Mouse (Mus musculus) heart, postnatal 0 days (tissue): ENCODE measurements around the gene Slfn14. TPM values are rescaled to one million over a fixed set of nuclear protein-coding genes. Genes with fewer than 3 reads are reported as not detected.
"Not testable (repeated sequence)": the region's sequence is repeated elsewhere in the genome, so short reads cannot be mapped to it uniquely, and the experiment has no call there.

ENCODE experiments used
- ATAC-seq: fragments of 200-750 bp; cut with Nextera tagmentation; 2 replicates; pipeline ENCODE4 v1.8.0; 2017; ENCODE audit warnings: low read depth, moderate number of reproducible peaks, moderate library complexity; ENCODE audit not compliant: insufficient read depth
- DNase-seq: peaks from one replicate; pipeline ENCODE4 v3.0.0-alpha.2; 2016; ENCODE audit warnings: low spot score
- H3K27ac ChIP-seq: fragments of 300-500 bp; sonication (generic); 2 replicates; pipeline ENCODE4 v1.5.1; 2014; ENCODE audit warnings: low read depth, mild to moderate bottlenecking
- H3K27me3 ChIP-seq: fragments of 300-500 bp; sonication (generic); 2 replicates; pipeline ENCODE4 v1.6.1; 2014; ENCODE audit warnings: low read length, mixed read lengths; ENCODE audit not compliant: control insufficient read depth, insufficient read depth
- H3K36me3 ChIP-seq: fragments of 300-500 bp; sonication (generic); replicated peaks from 2 replicates; pipeline ENCODE4 v1.6.1; 2014; ENCODE audit warnings: low read length, mixed read lengths; ENCODE audit not compliant: control insufficient read depth, insufficient read depth
- H3K4me1 ChIP-seq: fragments of 300-500 bp; sonication (generic); 2 replicates; pipeline ENCODE4 v1.6.1; 2014; ENCODE audit warnings: antibody characterized with exemption; ENCODE audit not compliant: control insufficient read depth, insufficient read depth
- H3K4me2 ChIP-seq: fragments of 300-500 bp; sonication (generic); 2 replicates; pipeline ENCODE4 v1.6.1; 2014; ENCODE audit warnings: low read depth, mild to moderate bottlenecking, low read length, moderate library complexity
- H3K4me3 ChIP-seq: fragments of 300-500 bp; sonication (generic); 2 replicates; pipeline ENCODE4 v1.5.1; 2014; ENCODE audit warnings: low read depth, low read length
- H3K9ac ChIP-seq: fragments of 300-500 bp; sonication (generic); replicated peaks from 2 replicates; pipeline ENCODE4 v1.6.1; 2014; ENCODE audit warnings: low read depth, low read length, mixed read lengths
- H3K9me3 ChIP-seq: fragments of 300-500 bp; sonication (generic); replicated peaks from 2 replicates; pipeline ENCODE4 v1.6.1; 2016; ENCODE audit warnings: low read length; ENCODE audit not compliant: control insufficient read depth
- CTCF ChIP-seq: IDR thresholded peaks from 2 replicates; pipeline ENCODE4 v1.5.1; 2016; ENCODE audit warnings: antibody characterized with exemption, control low read depth, low read depth
- EP300 ChIP-seq: IDR thresholded peaks from 2 replicates; pipeline ENCODE4 v1.6.1; 2016; ENCODE audit warnings: antibody characterized with exemption, low read depth
- WGBS: fragments of 180-500 bp; shearing (Covaris S2); extraction: QIAGEN DNeasy Blood & Tissue Kit; methylation state at CpG from one replicate; pipeline ENCODE4 v1.1.7; 2014; 5-methylcytosine and 5-hydroxymethylcytosine counted together
- polyA plus RNA-seq: library from polyadenylated mRNA; unstranded; fragments of >200 nt; fragmentation: Nextera tagmentation; extraction: Ambion mirVana; gene quantifications from 2 replicates; pipeline ENCODE4 v1.2.1, GENCODE M21; 2015
- total RNA-seq: library from RNA; depleted of rRNA; stranded (reverse); fragments of >200 nt; gene quantifications from 2 replicates; pipeline ENCODE4 v1.2.3, GENCODE M21; 2014; ENCODE audit warnings: low replicate concordance; rRNA removed

The Slfn14 gene
- total RNA-seq, result not detected in 2 replicates
- polyA plus RNA-seq, result 0.10 and 0.16 TPM in 2 replicates

GRCm38 (mm10) chr11:83286566-83286965, at the start of gene Slfn14:
TSS of gene Slfn14 (minus strand) at chr11:83286726.
- DNase-seq, result no peak
- Histone ChIP-seq H3K36me3 (no peaks in the 10 kb centered on the region), H3K9ac (no peak within 1 kb of the TSS), H3K4me1 (peaks cover 5% of the 10 kb centered on the region; the same call in 1 of the 2 replicates), H3K4me2 (no peak within 1 kb of the TSS), H3K9me3 (no peaks in the 10 kb centered on the region), H3K4me3 (no peak within 1 kb of the TSS), H3K27ac (no peak within 1 kb of the TSS), H3K27me3 (no peaks in the 10 kb centered on the region)
- TF ChIP-seq EP300 (no peak), CTCF (no peak)
- WGBS, result 63% methylated on average over 1 of the region's 1 CpGs
- no peak for ATAC-seq

- TF ChIP-seq CTCF (no peak), EP300 (no peak)
- ATAC-seq (no peak), DNase-seq (no peak)
- H3K4me1 ChIP-seq, result no peaks in the 10 kb centered on the region
- no peak overlapping the region for H3K4me2 ChIP-seq
- H3K9me3 ChIP-seq, result no peaks in the 10 kb centered on the region
- 83% methylated on average over 7 of the region's 7 CpGs for WGBS
- peaks cover 82% of the 10 kb centered on the region for H3K36me3 ChIP-seq
- H3K4me3 ChIP-seq, result no peak overlapping the region
- H3K27ac ChIP-seq, result no peak overlapping the region
- H3K27me3 ChIP-seq, result no peaks in the 10 kb centered on the region
- H3K9ac ChIP-seq, result no peak overlapping the region
Observed at GRCm38 (mm10) chr11:83335826-83336225, 49.3 kb upstream of the Slfn14 start.

- DNase-seq (peak; percentile 16), ATAC-seq (no peak)
- Histone ChIP-seq H3K9ac (no peak overlapping the region), H3K4me1 (no peaks in the 10 kb centered on the region), H3K27me3 (no peaks in the 10 kb centered on the region), H3K4me3 (no peak overlapping the region), H3K9me3 (no peaks in the 10 kb centered on the region), H3K4me2 (no peak overlapping the region), H3K36me3 (peaks cover 81% of the 10 kb centered on the region), H3K27ac (no peak overlapping the region)
- TF ChIP-seq EP300 (no peak), CTCF (peak; percentile 61)
- WGBS, result 60% methylated on average over 3 of the region's 3 CpGs
Observed at GRCm38 (mm10) chr11:83327427-83327826, 40.9 kb upstream of the Slfn14 start.

GRCm38 (mm10) chr11:83326692-83327091, 40.2 kb upstream of the Slfn14 start:
- not testable (repeated sequence) for H3K4me1 ChIP-seq, H3K9me3 ChIP-seq, H3K9ac ChIP-seq, H3K27me3 ChIP-seq, DNase-seq, ATAC-seq, H3K4me2 ChIP-seq, H3K27ac ChIP-seq, H3K4me3 ChIP-seq
- 87% methylated on average over 3 of the region's 3 CpGs for WGBS
- peaks cover 88% of the 10 kb centered on the region for H3K36me3 ChIP-seq

GRCm38 (mm10) chr11:83319048-83319447, 32.5 kb upstream of the Slfn14 start:
- 69% methylated on average over 4 of the region's 4 CpGs for WGBS
- H3K9me3 ChIP-seq, result no peaks in the 10 kb centered on the region
- no peak overlapping the region for H3K4me2 ChIP-seq
- H3K27ac ChIP-seq, result no peak overlapping the region
- ATAC-seq, result no peak
- no peak for TF ChIP-seq EP300
- no peak overlapping the region for H3K4me3 ChIP-seq
- H3K9ac ChIP-seq, result no peak overlapping the region
- H3K27me3 ChIP-seq, result no peaks in the 10 kb centered on the region
- no peaks in the 10 kb centered on the region for H3K4me1 ChIP-seq
- DNase-seq, result no peak
- peaks cover 50% of the 10 kb centered on the region for H3K36me3 ChIP-seq

GRCm38 (mm10) chr11:83312471-83312870, 25.9 kb upstream of the Slfn14 start:
- no peaks in the 10 kb centered on the region for H3K9me3 ChIP-seq
- no peak for TF ChIP-seq CTCF
- no peak for TF ChIP-seq EP300
- H3K36me3 ChIP-seq, result peaks cover 23% of the 10 kb centered on the region
- no peak overlapping the region for H3K9ac ChIP-seq
- DNase-seq (no peak), ATAC-seq (no peak)
- no peak overlapping the region for H3K27ac ChIP-seq
- no peak overlapping the region for H3K4me2 ChIP-seq
- H3K4me1 ChIP-seq, result no peaks in the 10 kb centered on the region
- no peak overlapping the region for H3K4me3 ChIP-seq
- WGBS, result 73% methylated on average over 5 of the region's 5 CpGs
- no peaks in the 10 kb centered on the region for H3K27me3 ChIP-seq
